In the genomic region with DNA sequence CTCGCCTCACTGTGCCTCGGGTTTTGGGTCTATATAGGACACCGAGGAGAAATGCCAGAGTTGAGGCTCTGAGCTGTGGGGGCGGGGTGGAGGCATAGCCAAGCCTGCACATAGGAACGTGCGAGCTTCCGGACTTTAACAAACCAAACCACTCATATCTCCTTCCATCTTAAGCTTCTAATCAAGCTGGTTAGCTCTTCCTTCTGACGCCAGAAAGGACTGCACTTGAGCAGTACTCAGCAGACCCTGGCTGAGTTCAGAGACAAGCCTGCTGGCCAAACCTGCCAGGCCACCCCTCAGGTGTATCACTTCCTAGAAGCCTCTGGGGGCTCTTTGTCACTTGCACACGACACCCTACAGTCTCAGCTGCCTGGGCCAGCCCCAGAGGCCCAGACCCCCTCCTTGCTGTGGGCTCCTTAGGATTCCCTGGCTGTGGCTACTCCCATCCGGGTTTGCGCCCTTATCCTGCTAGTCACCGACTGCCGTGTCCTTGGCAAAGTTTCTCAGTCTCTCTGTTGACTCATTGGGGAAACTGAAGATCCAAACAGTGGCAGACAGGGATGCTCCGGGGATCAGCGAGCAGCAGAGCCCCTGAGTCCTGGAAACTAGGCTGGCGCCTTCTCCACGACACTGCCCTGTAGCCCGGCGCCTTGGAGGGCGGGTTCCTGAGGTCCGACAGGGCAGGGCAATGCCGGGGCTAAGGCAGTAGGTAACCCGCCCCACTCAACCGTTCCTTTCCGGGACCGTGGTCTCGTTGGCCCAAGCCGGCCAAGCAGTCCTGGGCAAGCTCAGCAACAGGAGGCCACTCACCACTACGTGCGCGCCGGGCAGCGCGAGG, we compare ENCODE assay signal across 8 mouse cellular contexts. TPM values are rescaled to one million over a fixed set of nuclear protein-coding genes. Genes with fewer than 3 reads are reported as not detected.
DNase-seq lines count a peak whose midpoint lies in the region; ATAC-seq lines count a peak whose summit lies in the region.

No protein-coding gene starts in this region.

- peak; percentile 54 for ATAC-seq in hindbrain, embryonic 13.5 days (ENCODE audit: low FRiP score)

- H3K9me3 ChIP-seq in forebrain, embryonic 10.5 days = no peaks in the 10 kb centered on the region
- H3K9me3 ChIP-seq in hindbrain, embryonic 13.5 days = no peaks in the 10 kb centered on the region
- no peaks in the 10 kb centered on the region for H3K9me3 ChIP-seq in megakaryocyte, embryonic 14.5 days

- H3K27ac ChIP-seq in forebrain, embryonic 10.5 days = peak overlapping the region; percentile 88
- peak overlapping the region; percentile 79 for H3K27ac ChIP-seq in hindbrain, embryonic 13.5 days

- intact Hi-C loops in left cerebral cortex, postnatal 14 days (cut with DNase I) = no loop called here

- peak overlapping the region; percentile 99 for H3K4me2 ChIP-seq in hindbrain, embryonic 13.5 days

- H3K27me3 ChIP-seq in forebrain, embryonic 10.5 days (ENCODE audit: poor library complexity, severe bottlenecking) = no peaks in the 10 kb centered on the region
- no peaks in the 10 kb centered on the region for H3K27me3 ChIP-seq in hindbrain, embryonic 13.5 days
- H3K27me3 ChIP-seq in megakaryocyte, embryonic 14.5 days (replicated peaks) = no peaks in the 10 kb centered on the region

- 0 out of 2 replicates have a peak, but pooled peaks cover 11% of the 10 kb centered on the region for H3K36me3 ChIP-seq in forebrain, embryonic 10.5 days (replicated peaks)
- peaks cover 11% of the 10 kb centered on the region for H3K36me3 ChIP-seq in hindbrain, embryonic 13.5 days
- peaks cover 26% of the 10 kb centered on the region for H3K36me3 ChIP-seq in megakaryocyte, embryonic 14.5 days (replicated peaks; ENCODE audit: low read length)

- H3K9ac ChIP-seq in hindbrain, embryonic 13.5 days = peak overlapping the region; percentile 88

- H3K4me1 ChIP-seq in forebrain, embryonic 10.5 days = peaks cover 21% of the 10 kb centered on the region
- H3K4me1 ChIP-seq in hindbrain, embryonic 13.5 days (replicated peaks) = peaks cover 20% of the 10 kb centered on the region
- H3K4me1 ChIP-seq in megakaryocyte, embryonic 14.5 days = peaks cover 41% of the 10 kb centered on the region

- DNase-seq in adrenal gland, adult (ENCODE audit: inconsistent age in 2 of 2, low spot score in 1 of 2) = peak; percentile 80 to 90
- DNase-seq in adrenal gland, postnatal 4 days (ENCODE audit: low spot score in 2 of 2) = no peak
- peak; percentile 68 to 73 for DNase-seq in adrenal gland, postnatal 36 days
- DNase-seq in forebrain, embryonic 10.5 days (ENCODE audit: extremely low spot score, low spot score) = peak; percentile 20
- peak; percentile 18 to 51 for DNase-seq in left cerebral cortex, postnatal 14 days (ENCODE audit: low spot score in 2 of 2)
- DNase-seq in right cerebral cortex, postnatal 14 days = peak; percentile 25

- WGBS in forebrain, embryonic 10.5 days = 5% methylated on average over 34 of the region's 34 CpGs
- WGBS in hindbrain, embryonic 13.5 days = 4% methylated on average over 34 of the region's 34 CpGs

- peak overlapping the region; percentile 79 for H3K4me3 ChIP-seq in forebrain, embryonic 10.5 days
- H3K4me3 ChIP-seq in hindbrain, embryonic 13.5 days = peak overlapping the region; percentile 81
- H3K4me3 ChIP-seq in megakaryocyte, embryonic 14.5 days (replicated peaks) = peak overlapping the region; percentile 93

RNA-seq across cellular contexts. Expression of a gene that starts 0.6 kb away (rescaled TPM):
- 10 to 100 TPM; 26.3 to 30.8 TPM for total RNA-seq in adrenal gland, postnatal 4 days (2021)
- 10 to 100 TPM; 29.9 to 49.8 TPM for total RNA-seq in adrenal gland, postnatal 36 days (2021)
- polyA plus RNA-seq in forebrain, embryonic 10.5 days (2016; fragmentation: Nextera tagmentation; extraction: Ambion mirVana) = 7.5 and 8.5 TPM in 2 replicates
- 14.5 and 14.9 TPM in 2 replicates for polyA plus RNA-seq in hindbrain, embryonic 13.5 days (2015; fragmentation: Nextera tagmentation; extraction: Ambion mirVana)
- total RNA-seq in left cerebral cortex, postnatal 14 days (2021) = 10 to 100 TPM; 24.0 to 24.8 TPM
- 0.53 TPM in 1 of 2 replicates, not detected in the other for polyA plus RNA-seq in megakaryocyte, embryonic 14.5 days (2012; ENCODE audit: insufficient read depth, low replicate concordance)

RNA-seq across cellular contexts. Expression of a gene that starts 37.6 kb away (rescaled TPM):
- 100 to 1,000 TPM; 128 to 129 TPM for total RNA-seq in adrenal gland, postnatal 4 days (2021)
- 100 to 1,000 TPM in 1 of 2 experiments, 10 to 100 TPM in 1; 91.1 to 118 TPM for total RNA-seq in adrenal gland, postnatal 36 days (2021)
- polyA plus RNA-seq in forebrain, embryonic 10.5 days (2016; fragmentation: Nextera tagmentation; extraction: Ambion mirVana) = 67.8 and 68.3 TPM in 2 replicates
- 39.2 and 40.6 TPM in 2 replicates for polyA plus RNA-seq in hindbrain, embryonic 13.5 days (2015; fragmentation: Nextera tagmentation; extraction: Ambion mirVana)
- total RNA-seq in left cerebral cortex, postnatal 14 days (2021) = 10 to 100 TPM; 47.1 to 50.1 TPM
- polyA plus RNA-seq in megakaryocyte, embryonic 14.5 days (2012; ENCODE audit: insufficient read depth, low replicate concordance) = 10.4 and 23.8 TPM in 2 replicates

RNA-seq across cellular contexts. Expression of a gene that starts 44.9 kb away (rescaled TPM):
- total RNA-seq in adrenal gland, postnatal 4 days (2021) = 10 to 100 TPM in 1 of 2 experiments, 1 to 10 TPM in 1; 9.1 to 13.3 TPM
- 1 to 10 TPM; 5.2 to 6.8 TPM for total RNA-seq in adrenal gland, postnatal 36 days (2021)
- 8.0 and 8.1 TPM in 2 replicates for polyA plus RNA-seq in forebrain, embryonic 10.5 days (2016; fragmentation: Nextera tagmentation; extraction: Ambion mirVana)
- polyA plus RNA-seq in hindbrain, embryonic 13.5 days (2015; fragmentation: Nextera tagmentation; extraction: Ambion mirVana) = 15.1 TPM in 2 replicates
- total RNA-seq in left cerebral cortex, postnatal 14 days (2021) = 10 to 100 TPM; 12.3 to 12.4 TPM
- polyA plus RNA-seq in megakaryocyte, embryonic 14.5 days (2012; ENCODE audit: insufficient read depth, low replicate concordance) = 3.0 and 4.1 TPM in 2 replicates

Comparison
In these comparisons a context has a peak if more than half of its experiments do, and no peak if none do; other contexts are left out.
1. DNase-seq: peak in adrenal gland, adult (2 of 2), adrenal gland, postnatal 36 days (2 of 2), forebrain, embryonic 10.5 days (single experiment), left cerebral cortex, postnatal 14 days (2 of 2) and right cerebral cortex, postnatal 14 days (single experiment); none in adrenal gland, postnatal 4 days (0 of 2).
2. Peak in every context shown above with its lines, with median percentiles within 50 percentile points of each other: H3K4me3 ChIP-seq.